Mouse (Mus musculus) bone marrow, adult 2 months (tissue): ENCODE data around the gene Cmbl.

Experiments
- CTCF ChIP-seq: fragments of 200-500 bp; IDR thresholded peaks from 2 replicates; pipeline ENCODE4 v1.5.1; 2011; ENCODE audit warnings: low read length, control low read depth; ENCODE audit not compliant: control insufficient read depth, insufficient read depth
- POLR2A ChIP-seq: fragments of 200-500 bp; IDR thresholded peaks from 2 replicates; pipeline ENCODE4 v1.6.1; 2011; ENCODE audit warnings: low read depth, mild to moderate bottlenecking, control low read depth, low read length, borderline replicate concordance; ENCODE audit not compliant: control insufficient read depth

DNA sequence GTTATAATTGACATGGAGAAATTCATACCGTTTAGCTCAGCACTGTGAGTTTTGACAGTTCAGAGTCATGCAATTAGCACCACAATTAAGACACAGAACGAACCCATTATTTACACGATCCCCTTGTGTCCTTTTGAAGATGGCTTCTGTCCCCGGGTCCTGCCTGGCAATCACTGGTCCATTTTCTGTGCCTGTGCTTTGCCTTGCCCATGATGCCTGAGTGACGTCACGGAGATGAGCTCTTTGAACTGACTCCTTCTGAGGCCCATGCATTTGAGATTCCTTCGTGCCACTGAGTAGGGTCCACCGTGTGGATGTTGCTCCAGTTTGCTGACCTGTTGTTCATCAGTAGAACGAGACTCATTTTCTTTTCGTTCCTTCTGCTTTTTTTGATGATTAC lies 63.0 kb downstream of the Cmbl start:
- TF ChIP-seq POLR2A (no peak), CTCF (no peak)
